28 mouse cellular contexts compared by ENCODE assay signal in genomic region chr11:79756305-79756846, GRCm38 (mm10).
DNase-seq lines count a peak whose midpoint lies in the region; ATAC-seq and TF ChIP-seq lines count a peak whose summit lies in the region.
"Had no signal": no experiment of that assay in that cellular context is flagged by ENCODE, and none has a peak within 500 bp of the region (broad histone marks: within the 10 kb centered on the region; RNA-seq: fewer than 3 reads in every experiment).

No protein-coding gene starts in this region.

- H3K9ac ChIP-seq in liver, adult 2 months (ENCODE audit: low read depth, low read length), result no peak overlapping the region
- H3K9ac ChIP-seq in liver, embryonic 11.5 days (ENCODE audit: low read depth, low read length), result no peak overlapping the region
- H3K9ac ChIP-seq in forebrain, postnatal 0 days, result no peak overlapping the region
- H3K9ac ChIP-seq: embryonic facial prominence, embryonic 12.5 days; embryonic facial prominence, embryonic 15.5 days; heart, embryonic 12.5 days; heart, embryonic 15.5 days; hindbrain, embryonic 14.5 days had no signal

- no peak for TF ChIP-seq CTCF in gastrocnemius, adult 2 months (IDR thresholded peaks at IDR 0.05)
- no peak for TF ChIP-seq CTCF in liver, adult 2 months (IDR thresholded peaks at IDR 0.05; ENCODE audit: low read depth, low read length)
- TF ChIP-seq CTCF in forebrain, postnatal 0 days (IDR thresholded peaks at IDR 0.05; ENCODE audit: low read depth), result no peak

- no peak overlapping the region for H3K4me2 ChIP-seq in liver, embryonic 11.5 days
- no peak overlapping the region for H3K4me2 ChIP-seq in forebrain, postnatal 0 days (ENCODE audit: low read depth)
- H3K4me2 ChIP-seq: embryonic facial prominence, embryonic 12.5 days; embryonic facial prominence, embryonic 15.5 days; heart, embryonic 12.5 days; heart, embryonic 15.5 days; hindbrain, embryonic 14.5 days had no signal

- H3K9me3 ChIP-seq in liver, embryonic 11.5 days (ENCODE audit: control insufficient read depth, low read length), result no peaks in the 10 kb centered on the region
- H3K9me3 ChIP-seq in forebrain, postnatal 0 days (ENCODE audit: low read length), result no peaks in the 10 kb centered on the region
- H3K9me3 ChIP-seq: embryonic facial prominence, embryonic 12.5 days; embryonic facial prominence, embryonic 15.5 days; heart, embryonic 12.5 days; heart, embryonic 15.5 days had no signal

- peak; percentile 1 for DNase-seq in gastrocnemius, adult 2 months
- no peak for DNase-seq in gastrocnemius, postnatal 25 days
- DNase-seq in liver, adult 2 months (ENCODE audit: extremely low read depth, low read depth, low spot score), result no peak
- DNase-seq in liver, embryonic 11.5 days (ENCODE audit: low spot score), result no peak
- peak; percentile 41 for DNase-seq in splenic B cell, adult 2 months (ENCODE audit: low read depth, low spot score)
- DNase-seq in forebrain, postnatal 0 days, result no peak
- DNase-seq: adrenal gland, adult 8-10 months; adrenal gland, postnatal 36 days; B cell, adult 2 months; cerebellum, adult 11 months; cerebellum, adult 2 months; cerebellum, adult 9-11 months; cerebellum, postnatal 25 days; gastrocnemius, postnatal 10 days; heart, adult 18-20 months; heart, postnatal 10 days; heart, postnatal 4 days had no signal

- H3K27me3 ChIP-seq in liver, adult 2 months (ENCODE audit: control insufficient read depth, insufficient read depth, low read length), result no peaks in the 10 kb centered on the region
- H3K27me3 ChIP-seq in liver, embryonic 11.5 days (replicated peaks; ENCODE audit: control insufficient read depth, insufficient read depth, low read length), result no peaks in the 10 kb centered on the region
- no peaks in the 10 kb centered on the region for H3K27me3 ChIP-seq in splenic B cell, adult 2 months (ENCODE audit: control insufficient read depth, insufficient read depth, low read length, poor library complexity, severe bottlenecking)
- H3K27me3 ChIP-seq in forebrain, postnatal 0 days (ENCODE audit: insufficient read depth, low read length), result no peaks in the 10 kb centered on the region
- H3K27me3 ChIP-seq: embryonic facial prominence, embryonic 12.5 days; embryonic facial prominence, embryonic 15.5 days; heart, embryonic 12.5 days; heart, embryonic 15.5 days had no signal

- intact Hi-C loops in gastrocnemius, adult 2 months (cut with DNase I), result no loop called here

- H3K27ac ChIP-seq in gastrocnemius, adult 2 months, result no peak overlapping the region
- H3K27ac ChIP-seq in liver, adult 2 months (replicated peaks; ENCODE audit: insufficient read depth, low read depth, low read length), result peak overlapping the region; percentile 83; the same call in 1 of the 2 replicates
- H3K27ac ChIP-seq in liver, embryonic 11.5 days (ENCODE audit: low read depth, low read length), result no peak overlapping the region
- H3K27ac ChIP-seq in forebrain, postnatal 0 days (ENCODE audit: low read depth, low read length), result no peak overlapping the region
- H3K27ac ChIP-seq: embryonic facial prominence, embryonic 12.5 days; embryonic facial prominence, embryonic 15.5 days; heart, embryonic 15.5 days; hindbrain, embryonic 14.5 days; hindbrain, postnatal 0 days had no signal

- WGBS in liver, adult 2 months, result 89% methylated on average over 9 of the region's 9 CpGs
- 81% methylated on average over 9 of the region's 9 CpGs for WGBS in liver, embryonic 11.5 days
- 88% methylated on average over 9 of the region's 9 CpGs for WGBS in forebrain, postnatal 0 days

- no peak for ATAC-seq in liver, embryonic 11.5 days (replicated peaks; ENCODE audit: low FRiP score)
- no peak for ATAC-seq in forebrain, postnatal 0 days
- ATAC-seq: activated CD4-positive, CD25-positive, alpha-beta regulatory T cell, adult 4 months; CD4-positive, CD25-positive, alpha-beta regulatory T cell, adult 4 months; forebrain, embryonic 14.5 days; hindbrain, postnatal 0 days; inflammation-experienced regulatory T-cells, adult 6 months; intestine, embryonic 16.5 days had no signal

- peaks cover 22% of the 10 kb centered on the region for H3K4me1 ChIP-seq in liver, adult 2 months (ENCODE audit: control insufficient read depth, insufficient read depth, low read length)
- peaks cover under 1% of the 10 kb centered on the region; the same call in 1 of the 2 replicates for H3K4me1 ChIP-seq in liver, embryonic 11.5 days (replicated peaks; ENCODE audit: control insufficient read depth, insufficient read depth, low read length)
- H3K4me1 ChIP-seq in forebrain, postnatal 0 days (ENCODE audit: insufficient read depth), result no peaks in the 10 kb centered on the region
- H3K4me1 ChIP-seq: embryonic facial prominence, embryonic 12.5 days had no signal

- H3K36me3 ChIP-seq in liver, adult 2 months (ENCODE audit: control insufficient read depth, insufficient read depth, low read length), result no peaks in the 10 kb centered on the region
- no peaks in the 10 kb centered on the region for H3K36me3 ChIP-seq in liver, embryonic 11.5 days (ENCODE audit: control insufficient read depth, insufficient read depth, low read length)
- no peaks in the 10 kb centered on the region for H3K36me3 ChIP-seq in splenic B cell, adult 2 months (ENCODE audit: control insufficient read depth, insufficient read depth, low read length, poor library complexity, severe bottlenecking)
- H3K36me3 ChIP-seq in forebrain, postnatal 0 days (ENCODE audit: insufficient read depth), result no peaks in the 10 kb centered on the region
- H3K36me3 ChIP-seq: embryonic facial prominence, embryonic 12.5 days; embryonic facial prominence, embryonic 15.5 days; heart, embryonic 12.5 days; heart, embryonic 15.5 days had no signal

- no peak for TF ChIP-seq POLR2A in liver, adult 2 months (IDR thresholded peaks at IDR 0.05; ENCODE audit: extremely low read depth, insufficient read depth, low read length)

- no peaks in the 10 kb centered on the region for H3K79me2 ChIP-seq in liver, adult 2 months (ENCODE audit: control insufficient read depth, insufficient read depth, low read length)

- H3K4me3 ChIP-seq in gastrocnemius, adult 2 months, result no peak overlapping the region
- H3K4me3 ChIP-seq in liver, adult 2 months (ENCODE audit: insufficient read depth, low read depth, low read length), result no peak overlapping the region
- H3K4me3 ChIP-seq in liver, embryonic 11.5 days (ENCODE audit: low read depth, low read length), result no peak overlapping the region
- H3K4me3 ChIP-seq in forebrain, postnatal 0 days (ENCODE audit: low read depth, low read length), result no peak overlapping the region
- H3K4me3 ChIP-seq: embryonic facial prominence, embryonic 12.5 days; embryonic facial prominence, embryonic 15.5 days; heart, embryonic 12.5 days; heart, embryonic 15.5 days had no signal

Comparison
In these comparisons a context has a peak if more than half of its experiments do, and no peak if none do; other contexts are left out.
1. DNase-seq: peak in gastrocnemius, adult 2 months (single experiment) and splenic B cell, adult 2 months (single experiment); none in gastrocnemius, postnatal 25 days (single experiment), liver, adult 2 months (single experiment), liver, embryonic 11.5 days (single experiment) and forebrain, postnatal 0 days (single experiment).